Mouse (Mus musculus) embryo, embryonic 9.5 days (tissue): ENCODE measurements around the gene Mcf2l.

Experiments
- DNase-seq: peaks from one replicate; pipeline ENCODE4 v3.0.0-alpha.2; 2017; ENCODE audit errors: extremely low spot score

Mcf2l gene

GRCm38 (mm10) chr8:12874194-12874791 is 687 bp downstream of the Mcf2l start:
- DNase-seq = no peak

DNA sequence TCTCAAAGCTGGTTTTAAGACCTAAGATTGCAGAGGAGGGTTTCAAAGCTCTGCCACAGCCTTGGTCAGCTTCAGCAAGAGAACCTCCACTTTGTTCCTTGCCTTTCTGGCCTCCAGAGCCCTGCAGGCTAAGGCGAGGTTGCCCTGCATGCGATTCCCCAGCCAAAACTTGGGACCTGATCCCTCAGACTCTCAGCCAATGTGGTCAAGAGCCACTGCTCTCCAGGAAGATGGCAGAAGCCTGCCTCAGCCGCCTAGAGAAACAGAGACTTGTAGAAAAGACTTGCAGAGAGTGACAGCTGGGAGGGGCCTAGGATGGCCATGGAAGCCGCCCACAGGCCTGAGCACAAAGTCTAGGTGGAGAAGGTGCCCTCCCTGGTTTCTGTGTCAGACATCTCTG is 1.4 kb downstream of the Mcf2l start:
- DNase-seq = no peak

GRCm38 (mm10) chr8:12877126-12877525 is 3.5 kb downstream of the Mcf2l start:
- no peak for DNase-seq

DNA sequence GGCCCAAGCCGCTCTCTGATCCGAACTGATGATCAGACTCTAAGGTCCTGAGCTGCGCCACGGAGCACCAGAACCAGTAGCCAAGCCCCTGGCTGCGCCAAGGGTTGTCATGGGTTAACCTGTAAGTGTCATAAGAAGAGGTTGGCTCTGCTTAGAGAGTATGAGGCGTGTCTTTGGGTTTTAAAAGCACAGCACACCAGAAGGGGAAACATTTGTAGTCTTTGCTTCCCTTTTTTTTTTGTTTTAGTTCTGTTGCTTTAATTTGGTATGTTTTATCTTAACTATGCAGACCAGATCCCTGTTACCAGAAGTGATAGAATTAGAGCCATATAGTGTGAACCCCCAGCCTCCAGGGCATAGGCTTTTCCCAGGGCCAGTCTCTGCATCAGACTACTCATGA is 6.6 kb downstream of the Mcf2l start:
- no peak for DNase-seq

GRCm38 (mm10) chr8:12883051-12884004 is 9.7 kb downstream of the Mcf2l start:
- no peak for DNase-seq

DNA sequence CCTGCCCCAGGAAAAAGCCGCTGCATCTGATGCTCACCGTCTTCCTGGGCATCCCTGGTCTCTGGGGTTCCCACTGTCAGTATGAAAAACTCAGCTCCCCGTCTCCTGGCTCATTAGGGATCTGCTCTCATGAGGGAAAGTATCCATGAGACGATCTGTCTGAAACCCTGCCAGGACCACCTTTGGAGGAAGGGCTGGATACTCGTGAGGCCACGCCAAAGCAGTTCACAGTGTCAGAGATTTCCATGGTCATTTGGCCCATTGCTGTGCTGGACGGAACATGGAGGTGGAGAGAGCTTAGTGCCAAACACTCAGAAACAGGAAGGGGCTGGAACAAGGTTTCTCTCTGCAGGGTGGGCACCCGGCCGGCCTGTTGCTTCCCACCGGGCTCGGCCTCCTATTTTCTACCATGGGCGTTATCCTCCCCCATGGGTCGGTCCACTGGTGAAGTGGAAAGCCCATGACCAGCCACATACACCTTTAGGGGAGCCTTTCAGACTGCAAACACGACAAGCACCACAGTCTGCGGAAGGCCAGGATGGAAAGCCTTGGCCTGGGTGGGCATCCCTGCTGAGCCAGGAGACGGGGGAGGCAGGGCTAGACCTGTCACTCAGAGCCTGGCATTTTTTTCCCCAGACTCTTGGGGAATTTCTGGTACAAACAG is 14.3 kb downstream of the Mcf2l start:
- no peak for DNase-seq

GRCm38 (mm10) chr8:12889046-12889598 is 15.5 kb downstream of the Mcf2l start:
- DNase-seq = no peak

GRCm38 (mm10) chr8:12892882-12893446 is 19.4 kb downstream of the Mcf2l start:
- DNase-seq = no peak

GRCm38 (mm10) chr8:12893797-12894578 is 20.4 kb downstream of the Mcf2l start:
- DNase-seq = no peak

GRCm38 (mm10) chr8:12894783-12895534 is 21.4 kb downstream of the Mcf2l start:
- no peak for DNase-seq

DNA sequence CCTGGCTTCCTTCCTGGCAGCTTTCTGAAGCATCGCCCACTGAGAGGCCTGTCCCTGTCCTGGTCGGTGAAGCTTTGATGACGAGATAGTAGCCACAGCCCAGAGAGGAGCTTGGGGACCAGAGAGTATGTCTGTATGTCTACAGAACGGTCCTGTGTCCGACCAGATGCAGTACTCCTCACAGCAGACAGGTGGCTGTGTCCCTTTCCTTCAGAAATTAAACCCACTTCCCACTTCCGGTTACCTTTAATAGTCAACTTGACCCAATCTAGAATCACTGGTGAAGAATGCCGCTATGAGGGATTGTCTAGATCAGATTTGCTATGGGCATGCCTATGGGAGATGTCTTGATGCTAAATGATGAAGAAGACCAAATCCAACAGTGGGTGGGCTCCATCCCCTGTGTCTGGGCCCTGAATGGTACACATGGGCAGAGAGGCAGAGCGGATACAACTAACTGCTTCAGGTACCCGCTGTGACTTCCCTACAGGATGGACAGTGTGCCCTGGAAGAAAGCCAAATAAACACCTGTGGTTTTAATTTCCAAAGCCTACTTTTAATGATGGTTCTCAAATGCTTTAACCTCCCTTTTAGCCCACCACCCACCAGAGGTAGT is 22.0 kb downstream of the Mcf2l start:
- DNase-seq = no peak

DNA sequence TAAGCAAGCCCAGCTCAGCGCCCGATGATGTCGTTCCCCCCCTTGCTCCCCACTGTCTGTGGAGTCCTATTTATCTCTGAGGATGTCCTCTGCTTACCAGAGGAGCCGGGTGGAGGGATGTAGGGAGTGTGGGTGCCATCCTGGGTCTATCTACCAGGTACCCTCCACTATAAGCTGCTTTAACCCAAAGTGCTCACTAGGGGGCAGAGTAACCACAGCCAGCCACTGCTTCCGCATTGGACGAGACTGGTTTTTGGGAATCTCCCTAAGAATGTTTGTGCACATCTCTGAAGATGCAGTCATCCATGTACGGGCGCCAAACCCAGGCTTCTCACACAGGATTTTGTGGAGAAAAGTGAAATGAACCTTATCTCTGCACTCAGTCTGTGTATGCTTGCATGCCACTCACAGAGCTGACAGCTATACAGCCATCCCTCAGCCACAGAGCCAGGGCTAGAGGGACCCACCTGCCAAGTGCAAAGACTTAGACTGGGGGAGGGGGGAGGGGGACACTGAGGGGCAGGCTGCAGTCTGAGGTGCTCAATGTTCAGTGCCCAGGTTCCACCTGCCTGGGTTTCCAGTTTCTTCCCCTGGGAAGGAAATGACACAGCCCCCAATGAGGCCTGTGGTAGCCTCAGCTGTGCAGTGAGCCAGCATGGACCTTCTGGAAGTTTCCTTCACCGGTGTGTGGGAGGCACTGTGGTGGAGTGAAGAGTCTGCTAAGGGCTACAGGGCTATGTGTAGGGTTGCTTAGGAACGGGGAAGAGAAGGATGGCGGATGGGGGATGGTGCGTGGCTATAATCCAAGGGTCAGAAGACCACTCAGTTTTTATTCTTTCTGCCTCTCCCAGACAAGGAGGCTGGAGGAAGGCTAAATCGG is 23.1 kb downstream of the Mcf2l start:
- peak; percentile 67 for DNase-seq

GRCm38 (mm10) chr8:12897815-12898214 is 24.2 kb downstream of the Mcf2l start:
- no peak for DNase-seq

DNA sequence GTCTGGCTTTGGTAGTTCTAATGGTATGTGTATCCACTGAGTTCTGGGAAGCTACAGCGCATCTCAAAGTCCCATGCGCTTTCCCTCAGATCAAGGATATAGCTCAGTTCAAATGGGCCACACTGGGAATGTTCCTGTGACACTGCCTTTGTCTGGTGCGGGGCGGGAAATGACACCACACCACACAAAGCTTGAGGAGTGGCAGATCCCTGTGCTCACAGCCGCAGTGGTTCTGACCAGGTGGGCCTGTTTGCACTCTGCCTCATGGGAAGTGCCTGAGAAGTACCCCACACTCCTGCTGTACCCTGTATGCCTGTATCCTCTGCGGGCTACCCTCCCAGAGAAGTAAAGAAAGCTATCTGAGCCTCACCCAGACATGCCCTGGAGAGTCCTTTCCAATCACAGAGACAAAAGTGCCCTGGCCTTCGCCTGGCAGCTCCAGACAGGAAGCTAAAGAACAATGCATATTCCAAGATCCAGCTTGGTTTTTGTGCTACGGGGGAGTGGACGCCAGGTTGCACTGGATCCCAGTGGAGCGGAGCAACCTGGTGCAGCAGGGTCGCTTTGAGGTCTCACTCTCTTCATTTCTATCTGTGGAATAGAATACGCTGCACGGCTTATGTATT is 30.3 kb downstream of the Mcf2l start:
- no peak for DNase-seq

DNA sequence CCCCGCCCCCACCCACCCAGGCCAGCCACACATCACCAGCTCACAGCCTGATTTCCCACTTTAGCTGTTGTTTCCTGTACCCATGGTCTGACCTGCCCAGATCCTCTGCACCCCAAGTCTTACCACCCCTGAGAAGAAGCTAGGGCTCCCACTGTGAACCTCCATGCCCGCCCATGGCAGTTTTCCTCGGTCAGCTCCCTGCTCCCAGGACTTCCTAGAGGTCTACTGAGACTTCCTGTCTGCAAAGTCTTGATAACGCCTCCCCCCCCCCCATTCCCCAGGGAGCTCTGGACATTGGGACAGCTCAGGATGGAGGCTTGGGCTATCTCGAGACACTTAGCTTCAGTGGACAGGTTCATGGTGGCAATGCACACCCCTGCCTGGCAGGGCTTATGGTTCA is 31.5 kb downstream of the Mcf2l start:
- DNase-seq = no peak

GRCm38 (mm10) chr8:12905599-12906321 is 32.2 kb downstream of the Mcf2l start:
- DNase-seq = no peak

- no peak for DNase-seq
These were observed 33.0 kb downstream of the Mcf2l start for GRCm38 (mm10) chr8:12906597-12906996.

DNA sequence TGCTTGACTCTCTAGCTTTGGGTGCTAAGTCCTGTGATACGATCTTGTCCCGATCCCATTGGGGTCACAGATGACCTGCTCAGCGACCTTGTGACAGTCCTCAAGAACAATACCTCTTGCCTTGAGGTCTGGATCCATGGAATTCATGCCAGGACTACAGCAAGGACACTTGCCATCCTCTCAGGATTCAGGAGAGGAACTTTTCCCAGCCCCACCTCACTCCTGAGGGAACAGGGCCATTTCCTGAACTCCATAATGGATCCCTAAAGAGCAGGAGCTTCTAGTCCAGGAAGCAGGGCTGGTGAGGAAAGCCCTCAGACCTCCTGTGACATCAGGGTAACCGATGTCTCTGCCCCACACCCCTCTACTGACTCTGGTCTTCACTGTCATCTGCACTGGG is 34.1 kb downstream of the Mcf2l start:
- no peak for DNase-seq
